Mouse (Mus musculus) heart, adult 2 months (tissue): ENCODE measurements around the gene Chp2. TPM values are rescaled to one million over a fixed set of nuclear protein-coding genes. Genes with fewer than 3 reads are reported as not detected.

ENCODE experiments used
- DNase-seq, 2 experiments: peaks; one replicate each; pipeline ENCODE4 v3.0.0; 2021
- H3K27ac ChIP-seq: fragments of 200-600 bp; 2 replicates; pipeline ENCODE4 v1.8.1; 2022
- H3K27me3 ChIP-seq: fragments of 200-500 bp; 2 replicates; pipeline ENCODE4 v1.6.1; 2012; ENCODE audit warnings: mild to moderate bottlenecking, low read length, inconsistent platforms, mixed read lengths; ENCODE audit not compliant: control insufficient read depth, insufficient read depth
- H3K36me3 ChIP-seq: fragments of 200-500 bp; 2 replicates; pipeline ENCODE4 v1.6.1; 2012; ENCODE audit warnings: low read length, inconsistent platforms; ENCODE audit not compliant: control insufficient read depth, insufficient read depth
- H3K4me1 ChIP-seq: fragments of 200-500 bp; 2 replicates; pipeline ENCODE4 v1.6.1; 2011; ENCODE audit warnings: low read length; ENCODE audit not compliant: control insufficient read depth, insufficient read depth
- H3K4me3 ChIP-seq: fragments of 200-600 bp; 2 replicates; pipeline ENCODE4 v1.8.1; 2022
- H3K79me2 ChIP-seq: fragments of 200-500 bp; replicated peaks from 2 replicates; pipeline ENCODE4 v1.6.1; 2012; ENCODE audit warnings: mild to moderate bottlenecking, inconsistent platforms, low read length, moderate library complexity, mixed read lengths; ENCODE audit not compliant: control insufficient read depth, insufficient read depth
- H3K9ac ChIP-seq: fragments of 200-500 bp; 2 replicates; pipeline ENCODE4 v1.6.1; 2012; ENCODE audit warnings: low read depth, mild to moderate bottlenecking, control low read depth, inconsistent platforms, low read length, mixed read lengths
- CTCF ChIP-seq: fragments of 200-600 bp; IDR thresholded peaks from 2 replicates; pipeline ENCODE4 v1.8.1; 2022; ENCODE audit warnings: antibody characterized with exemption, mild to moderate bottlenecking, moderate library complexity
- EP300 ChIP-seq: fragments of 200-500 bp; IDR thresholded peaks from 2 replicates; pipeline ENCODE4 v1.6.1; 2011; ENCODE audit warnings: low read depth, low read length, control low read depth; ENCODE audit not compliant: insufficient read depth
- POLR2A ChIP-seq: fragments of 200-500 bp; IDR thresholded peaks from 2 replicates; pipeline ENCODE4 v1.6.1; 2011; ENCODE audit warnings: mild to moderate bottlenecking, low read depth, low read length, control low read depth; ENCODE audit not compliant: insufficient read depth
- WGBS: fragments of 180-500 bp; shearing (Covaris S2); methylation state at CpG from one replicate; pipeline ENCODE4 v1.1.7; 2018; 5-methylcytosine and 5-hydroxymethylcytosine counted together
- intact Hi-C: fragments of 180-260 bp; cut with DNase I; formaldehyde crosslinking; loops from one replicate; pipeline ENCODE4 v1.15.1; 2025
- polyA plus RNA-seq: library from polyadenylated mRNA; depleted of rRNA; stranded (reverse); fragments of >200 nt; gene quantifications from 2 replicates; pipeline ENCODE4 v1.2.3, GENCODE M21; 2012
- total RNA-seq, 2 experiments: library from RNA; stranded (reverse); gene quantifications; 2 replicates each; pipeline ENCODE4 v1.2.3; 2021

Gene Chp2
- total and polyA plus RNA-seq, 3 experiments: 2.5 to 3.7 (median 2.9) TPM

DNA sequence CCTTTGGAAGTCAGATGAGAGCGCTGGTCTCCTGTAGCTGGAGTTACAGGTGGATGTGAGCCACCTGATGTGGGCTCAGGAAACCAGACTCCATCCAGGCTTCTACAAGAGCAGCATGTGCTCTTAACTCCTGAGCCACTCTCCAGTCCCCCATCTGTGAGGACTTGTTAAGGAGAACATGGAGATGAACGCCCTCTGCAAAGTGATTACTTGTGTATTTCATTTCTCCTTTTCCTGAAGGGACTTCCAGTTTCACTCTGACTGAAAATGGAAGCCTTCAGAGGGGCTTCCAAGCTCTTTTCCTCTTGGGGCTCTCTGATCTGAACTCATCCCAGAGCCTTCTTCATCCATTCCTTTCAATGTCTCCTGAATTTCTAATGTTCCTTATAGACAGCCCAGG lies 13.2 kb upstream of the Chp2 start:
- 71% methylated on average over 2 of the region's 2 CpGs for WGBS
- Histone ChIP-seq H3K4me3 (no peak overlapping the region), H3K27ac (no peak overlapping the region), H3K9ac (no peak overlapping the region), H3K4me1 (no peaks in the 10 kb centered on the region), H3K36me3 (no peaks in the 10 kb centered on the region), H3K27me3 (no peaks in the 10 kb centered on the region), H3K79me2 (no peaks in the 10 kb centered on the region)
- TF ChIP-seq POLR2A (no peak), CTCF (no peak), EP300 (no peak)
- intact Hi-C loops: no loop called here
- no peak for DNase-seq

DNA sequence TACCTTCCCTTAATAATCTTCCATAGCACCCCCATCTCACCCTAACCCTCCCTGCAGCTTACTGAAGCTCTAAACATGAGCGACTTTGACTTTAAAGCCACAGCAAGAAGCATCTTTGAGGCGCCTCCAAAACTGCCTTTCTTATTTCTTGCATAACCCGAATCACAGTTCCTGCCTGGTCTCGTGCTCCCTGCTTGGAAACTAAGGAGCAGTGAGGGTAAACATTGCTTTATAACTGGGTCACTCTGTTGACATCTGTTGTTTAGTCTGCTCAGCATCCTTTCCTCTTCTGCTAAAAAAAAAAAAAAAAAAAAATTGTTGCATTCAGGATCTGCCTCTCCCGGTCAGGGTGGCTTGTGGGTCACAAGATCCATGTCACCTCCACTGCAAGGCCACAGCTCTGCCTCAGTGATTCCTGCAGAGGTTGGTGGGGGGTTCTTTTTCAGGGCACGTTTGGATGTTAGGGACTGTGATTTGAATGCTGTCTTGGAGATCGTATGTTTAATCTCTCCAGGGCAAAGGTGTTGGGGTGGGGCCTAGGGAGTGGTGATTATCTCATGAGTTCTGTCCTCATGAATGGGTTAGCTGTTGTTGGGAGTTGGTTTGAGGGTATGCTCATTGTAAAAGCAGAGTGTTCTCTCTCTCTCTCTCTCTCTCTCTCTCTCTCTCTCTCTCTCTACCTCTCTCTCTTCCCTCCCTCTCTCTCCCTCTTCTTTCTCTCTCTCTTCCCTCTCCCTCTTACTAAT lies 10.8 kb upstream of the Chp2 start:
- Histone ChIP-seq H3K27ac (no peak overlapping the region), H3K27me3 (no peaks in the 10 kb centered on the region), H3K36me3 (no peaks in the 10 kb centered on the region), H3K9ac (no peak overlapping the region), H3K4me3 (no peak overlapping the region), H3K79me2 (no peaks in the 10 kb centered on the region), H3K4me1 (no peaks in the 10 kb centered on the region)
- TF ChIP-seq CTCF (no peak), POLR2A (no peak), EP300 (no peak)
- intact Hi-C loops: no loop called here
- WGBS: 40% methylated on average over 7 of the region's 7 CpGs
- DNase-seq: peak in 1 of 2 experiments; percentile 32

DNA sequence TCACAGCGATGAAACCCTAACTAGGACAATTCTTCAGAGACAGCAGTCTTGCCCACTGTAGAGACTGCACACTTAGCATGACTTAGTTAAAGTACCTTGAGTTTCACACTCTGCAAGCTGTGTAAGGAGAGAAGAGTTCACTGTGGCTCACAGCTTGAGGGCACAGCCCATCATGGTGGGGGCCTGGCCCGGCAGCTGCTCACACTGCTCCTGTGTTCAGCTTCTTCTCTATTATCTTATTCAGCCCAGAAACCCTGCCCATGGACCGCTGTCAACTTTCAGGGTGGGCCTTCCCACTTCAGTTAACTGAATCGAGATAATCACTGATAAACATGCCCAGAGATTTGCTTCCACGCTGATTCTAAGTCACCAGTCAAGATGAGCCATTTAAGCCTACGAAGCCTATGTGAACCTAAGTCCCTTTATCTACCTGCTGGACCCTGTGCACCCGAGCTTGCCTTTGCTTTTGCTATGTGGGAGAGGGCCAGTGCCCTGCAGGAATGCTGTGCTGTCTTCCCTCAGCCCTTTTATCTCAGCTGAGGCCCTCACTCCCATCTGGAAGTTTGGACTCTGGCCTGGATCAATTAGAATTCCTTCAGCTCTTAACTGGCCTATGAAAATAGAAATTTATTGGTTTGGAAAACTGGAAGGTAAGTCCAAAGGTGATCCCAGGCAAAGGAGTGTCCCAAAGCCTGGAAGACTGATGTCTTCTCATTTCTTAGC lies 6.9 kb downstream of the Chp2 start:
- no peaks in the 10 kb centered on the region for H3K4me1 ChIP-seq
- H3K79me2 ChIP-seq: no peaks in the 10 kb centered on the region
- no peak overlapping the region for H3K9ac ChIP-seq
- H3K36me3 ChIP-seq: no peaks in the 10 kb centered on the region
- DNase-seq: no peak
- no peaks in the 10 kb centered on the region; the same call in 1 of the 2 replicates for H3K27me3 ChIP-seq
- 59% methylated on average over 7 of the region's 7 CpGs for WGBS
- TF ChIP-seq POLR2A: no peak
- no peak for TF ChIP-seq EP300
- no peak for TF ChIP-seq CTCF
- no peak overlapping the region for H3K27ac ChIP-seq
- no peak overlapping the region for H3K4me3 ChIP-seq
- intact Hi-C loops: no loop called here

DNA sequence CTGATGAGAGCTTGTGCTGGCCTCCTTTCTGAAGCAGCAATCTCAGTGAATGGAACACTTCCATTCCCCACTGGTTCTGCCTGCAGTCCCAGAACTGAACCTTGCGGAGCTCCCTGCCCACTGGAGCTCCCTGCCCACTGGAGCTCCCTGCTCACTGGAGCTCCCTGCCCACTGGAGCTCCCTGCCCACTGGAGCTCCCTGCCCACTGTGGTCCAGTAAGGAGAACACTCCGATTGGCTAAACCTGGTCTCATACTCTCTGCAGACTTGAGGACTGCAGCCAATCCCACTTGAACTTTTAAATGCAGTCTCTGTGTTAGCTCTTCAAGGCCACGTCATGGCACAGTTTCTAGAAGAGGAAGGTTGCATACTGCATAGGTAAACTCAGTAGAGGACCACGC lies 7.4 kb downstream of the Chp2 start:
- Histone ChIP-seq H3K36me3 (no peaks in the 10 kb centered on the region), H3K9ac (no peak overlapping the region), H3K27ac (no peak overlapping the region), H3K4me1 (no peaks in the 10 kb centered on the region), H3K27me3 (no peaks in the 10 kb centered on the region; the same call in 1 of the 2 replicates), H3K4me3 (no peak overlapping the region), H3K79me2 (no peaks in the 10 kb centered on the region)
- intact Hi-C loops: no loop called here
- DNase-seq: no peak
- WGBS: 79% methylated on average over 4 of the region's 4 CpGs
- TF ChIP-seq EP300: no peak
- TF ChIP-seq POLR2A: no peak
- TF ChIP-seq CTCF: no peak

DNA sequence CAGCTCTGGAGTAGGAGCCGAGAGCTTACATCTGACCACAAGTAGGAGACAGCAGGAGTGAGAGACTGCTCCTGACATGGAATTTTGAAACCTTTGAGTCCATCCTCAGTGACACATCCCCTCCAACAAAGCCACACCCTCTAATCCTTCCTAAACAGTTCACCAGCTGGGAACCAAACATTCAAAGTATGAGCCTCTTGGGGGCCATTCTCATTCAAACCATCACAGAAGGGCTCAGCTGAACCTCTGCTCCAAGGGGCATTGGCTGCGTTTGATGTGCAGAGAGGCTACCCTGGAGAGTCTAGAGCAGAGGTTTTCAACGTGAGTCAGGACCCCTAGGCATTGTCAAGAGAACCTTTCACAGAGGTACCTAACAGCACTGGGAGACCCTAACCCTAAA lies 10.0 kb downstream of the Chp2 start:
- Histone ChIP-seq H3K27me3 (no peaks in the 10 kb centered on the region; the same call in 1 of the 2 replicates), H3K27ac (no peak overlapping the region), H3K4me3 (no peak overlapping the region), H3K36me3 (no peaks in the 10 kb centered on the region), H3K4me1 (no peaks in the 10 kb centered on the region), H3K9ac (no peak overlapping the region), H3K79me2 (no peaks in the 10 kb centered on the region)
- 58% methylated on average over 3 of the region's 3 CpGs for WGBS
- TF ChIP-seq EP300: no peak
- no peak for TF ChIP-seq CTCF
- no peak for TF ChIP-seq POLR2A
- DNase-seq: no peak
- intact Hi-C loops: no loop called here

DNA sequence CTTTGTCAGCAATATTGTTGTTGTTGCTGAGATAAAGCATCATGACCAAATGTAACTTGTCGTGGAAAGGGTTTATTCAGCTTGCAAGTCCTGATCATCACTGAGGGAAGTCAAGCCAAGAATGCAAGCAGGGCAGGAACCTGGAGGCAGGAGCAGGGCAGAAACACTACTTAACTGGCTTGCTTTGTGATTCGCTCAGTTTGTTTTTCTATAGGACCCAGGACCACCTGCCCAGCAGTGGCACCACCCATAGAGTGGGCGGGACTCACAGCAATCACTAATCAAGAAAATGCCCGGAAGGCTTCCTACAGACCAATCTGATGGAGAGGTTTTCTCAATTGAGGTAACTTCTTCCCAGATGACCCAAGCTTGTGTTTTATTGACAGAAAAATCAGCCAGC lies 10.6 kb downstream of the Chp2 start:
- Histone ChIP-seq H3K36me3 (no peaks in the 10 kb centered on the region), H3K27me3 (no peaks in the 10 kb centered on the region; the same call in 1 of the 2 replicates), H3K4me3 (no peak overlapping the region), H3K27ac (no peak overlapping the region), H3K79me2 (no peaks in the 10 kb centered on the region), H3K4me1 (no peaks in the 10 kb centered on the region), H3K9ac (no peak overlapping the region)
- DNase-seq: no peak
- intact Hi-C loops: no loop called here
- 60% methylated on average over 4 of the region's 4 CpGs for WGBS
- TF ChIP-seq POLR2A: no peak
- no peak for TF ChIP-seq EP300
- TF ChIP-seq CTCF: no peak
